Mouse (Mus musculus) testis, adult 2 months (tissue): ENCODE data around the gene Dot1l.

Experiments
- CTCF ChIP-seq: fragments of 200-500 bp; IDR thresholded peaks from 2 replicates; pipeline ENCODE4 v1.5.1; 2012; ENCODE audit warnings: low read depth, mild to moderate bottlenecking, inconsistent platforms, low read length, moderate library complexity; ENCODE audit not compliant: control insufficient read depth, insufficient read depth, insufficient replicate concordance
- POLR2A ChIP-seq: fragments of 200-500 bp; IDR thresholded peaks from 2 replicates; pipeline ENCODE4 v1.6.1; 2012; ENCODE audit warnings: low read depth, mild to moderate bottlenecking, inconsistent platforms, low read length, moderate library complexity; ENCODE audit not compliant: control insufficient read depth

GRCm38 (mm10) chr10:80791476-80792174 is 36.6 kb downstream of the Dot1l start:
- TF ChIP-seq POLR2A (no peak), CTCF (no peak)
